Mouse (Mus musculus): ENCODE results near the gene Pank2. TPM values are rescaled to one million over a fixed set of nuclear protein-coding genes. Genes with fewer than 3 reads are reported as not detected.
"Not testable (repeated sequence)": the region's sequence is repeated elsewhere in the genome, so short reads cannot be mapped to it uniquely, and the experiment has no call there.

The Pank2 gene
- 10 to 100 TPM; 51.7 to 55.2 TPM for total RNA-seq (2021)
- polyA plus RNA-seq (2012; rRNA removed): 9.8 and 10.7 TPM in 2 replicates
- long read RNA-seq, full-length matches to known transcripts: 23 of 42 reads
- long read RNA-seq, partial matches to known transcripts: 3 of 42 reads
- long read RNA-seq, other reads (novel, unspliced or antisense): 16 of 42 reads

GRCm38 (mm10) chr2:131262213-131262672 lies at the start of gene Pank2:
TSS of gene Pank2 (plus strand) at chr2:131262495.
- DNase-seq: peak; percentile 98

- no peak for DNase-seq
These were observed 48.5 kb upstream of the Pank2 start for GRCm38 (mm10) chr2:131213773-131214172.

- peak; percentile 63 for DNase-seq
These were observed 46.1 kb upstream of the Pank2 start for GRCm38 (mm10) chr2:131215941-131216858.

- no peak for DNase-seq
These were observed 42.3 kb upstream of the Pank2 start for GRCm38 (mm10) chr2:131220030-131220429.

- DNase-seq: no peak
These were observed 40.3 kb upstream of the Pank2 start for GRCm38 (mm10) chr2:131221853-131222515.

- DNase-seq: no peak
These were observed 39.7 kb upstream of the Pank2 start for GRCm38 (mm10) chr2:131222562-131222961.

GRCm38 (mm10) chr2:131223569-131223968 lies 38.7 kb upstream of the Pank2 start:
- DNase-seq: peak; percentile 43

GRCm38 (mm10) chr2:131225178-131225577 lies 37.1 kb upstream of the Pank2 start:
- DNase-seq: no peak

GRCm38 (mm10) chr2:131226669-131227068 lies 35.6 kb upstream of the Pank2 start:
- DNase-seq: not testable (repeated sequence)

GRCm38 (mm10) chr2:131227243-131227642 lies 35.1 kb upstream of the Pank2 start:
- DNase-seq: no peak

- no peak for DNase-seq
These were observed 29.7 kb upstream of the Pank2 start for GRCm38 (mm10) chr2:131232558-131232957.

- DNase-seq: peak; percentile 98
These were observed 28.8 kb upstream of the Pank2 start, which contains the start of gene Mavs for GRCm38 (mm10) chr2:131233307-131234126. TSS of gene Mavs (plus strand) at chr2:131234063.

- DNase-seq: no peak
These were observed 28.1 kb upstream of the Pank2 start for GRCm38 (mm10) chr2:131234127-131234650.

- peak; percentile 24 for DNase-seq
These were observed 27.2 kb upstream of the Pank2 start for GRCm38 (mm10) chr2:131234970-131235635.

- no peak for DNase-seq
These were observed 20.1 kb upstream of the Pank2 start for GRCm38 (mm10) chr2:131242180-131242579.

GRCm38 (mm10) chr2:131242929-131243328 lies 19.4 kb upstream of the Pank2 start:
- DNase-seq: no peak

- peak; percentile 79 for DNase-seq
These were observed 8.5 kb upstream of the Pank2 start for GRCm38 (mm10) chr2:131253681-131254328.

- DNase-seq: no peak
These were observed 8.0 kb upstream of the Pank2 start for GRCm38 (mm10) chr2:131254329-131254713.

- DNase-seq: no peak
These were observed 6.6 kb upstream of the Pank2 start for GRCm38 (mm10) chr2:131255738-131256137.

- no peak for DNase-seq
These were observed 3.6 kb upstream of the Pank2 start for GRCm38 (mm10) chr2:131258693-131259092.

All from adrenal gland, adult 2 months (tissue).